Mouse (Mus musculus) frontal cortex, postnatal 14 days (tissue): Measurements from ENCODE around the gene Dysf.
A peak's percentile ranks its signal among the peaks of the same experiment; 100 is the strongest.

ENCODE experiments used
- DNase-seq, 2 experiments: peaks; one replicate each; pipeline ENCODE4 v3.0.0; 2022; ENCODE audit warnings: low spot score in 2 of 2

Gene Dysf

GRCm38 (mm10) chr6:84051032-84051431 lies 42.6 kb downstream of the Dysf start:
- DNase-seq, result no peak

DNA sequence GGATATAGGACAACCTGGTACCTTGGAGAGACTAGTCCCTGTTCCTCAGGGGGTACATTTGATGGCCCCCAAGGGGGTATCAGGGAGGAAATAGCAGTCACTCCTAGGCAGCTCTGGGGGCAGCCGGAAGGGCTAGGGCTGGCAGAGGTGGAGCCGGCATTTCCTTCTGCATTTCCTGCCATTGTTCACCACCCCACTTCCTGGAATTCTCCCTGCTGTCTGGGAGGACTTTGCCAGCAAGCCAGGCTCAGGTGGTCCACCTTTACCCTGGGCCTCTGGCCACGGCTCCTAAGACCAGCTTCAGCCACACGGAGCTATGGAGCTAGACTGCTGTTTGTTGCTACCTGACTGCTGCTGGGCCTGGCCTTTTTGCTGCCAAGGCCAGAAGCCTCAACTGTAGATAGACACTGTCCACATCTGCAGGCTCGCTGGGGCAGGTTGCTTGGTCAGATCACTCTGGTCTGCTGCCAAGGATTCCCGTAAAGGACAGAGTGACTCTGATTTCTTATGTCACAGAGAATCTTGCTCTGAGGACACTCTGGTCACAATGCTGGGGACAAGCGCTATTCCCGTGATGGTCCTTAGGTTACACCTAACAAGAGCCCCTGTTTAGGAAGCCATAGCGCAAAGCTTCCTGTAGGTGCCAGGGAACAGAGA lies 45.6 kb downstream of the Dysf start:
- DNase-seq, result no peak

- DNase-seq, result no peak
Observed at GRCm38 (mm10) chr6:84055619-84056018, 47.2 kb downstream of the Dysf start.

GRCm38 (mm10) chr6:84057216-84057615 lies 48.8 kb downstream of the Dysf start:
- no peak for DNase-seq

- no peak for DNase-seq
Observed at GRCm38 (mm10) chr6:84058671-84059141, 50.3 kb downstream of the Dysf start.

GRCm38 (mm10) chr6:84059771-84060414 lies 51.5 kb downstream of the Dysf start:
- DNase-seq, result no peak

- peak in 1 of 2 experiments; percentile 55 for DNase-seq
Observed at GRCm38 (mm10) chr6:84061328-84061727, 52.9 kb downstream of the Dysf start.

DNA sequence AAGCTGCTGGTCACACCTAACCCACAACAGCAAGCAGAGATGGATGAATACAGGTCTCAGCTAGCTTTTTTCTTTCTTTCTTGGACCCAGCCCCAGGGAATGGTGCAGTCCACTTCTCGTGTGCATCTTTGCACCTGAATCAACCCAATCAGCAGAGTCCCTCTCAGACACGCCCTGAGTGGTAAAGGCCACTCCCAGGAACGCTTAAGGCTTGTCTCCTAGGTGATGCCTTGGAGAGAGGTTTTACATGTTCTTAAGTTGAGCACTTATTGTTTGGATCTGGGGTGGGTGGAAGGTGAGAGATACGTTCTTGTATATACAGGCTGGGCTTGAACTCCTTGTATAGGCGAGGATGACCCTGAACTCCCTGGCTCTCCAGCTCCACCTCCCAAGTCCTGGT lies 54.2 kb downstream of the Dysf start:
- no peak for DNase-seq

DNA sequence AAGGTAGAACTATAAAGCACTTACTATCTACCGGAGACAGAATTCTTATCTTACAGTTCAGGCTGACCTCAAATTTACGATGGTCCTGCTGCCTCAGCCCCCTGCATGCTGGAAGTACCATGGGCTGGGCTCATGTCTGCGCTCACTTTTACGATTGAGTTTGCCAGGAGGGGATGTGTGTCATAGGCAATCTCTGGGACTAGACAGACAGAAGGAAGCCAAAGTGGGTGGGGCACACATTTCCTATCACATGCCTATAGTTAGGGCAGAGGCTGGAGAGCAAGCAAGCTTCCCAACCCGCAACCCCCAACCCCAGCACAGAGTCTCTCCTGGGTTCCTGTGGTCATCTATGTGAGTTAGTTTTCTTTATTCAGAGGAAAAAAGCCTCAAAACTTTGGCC lies 59.8 kb downstream of the Dysf start:
- no peak for DNase-seq

DNA sequence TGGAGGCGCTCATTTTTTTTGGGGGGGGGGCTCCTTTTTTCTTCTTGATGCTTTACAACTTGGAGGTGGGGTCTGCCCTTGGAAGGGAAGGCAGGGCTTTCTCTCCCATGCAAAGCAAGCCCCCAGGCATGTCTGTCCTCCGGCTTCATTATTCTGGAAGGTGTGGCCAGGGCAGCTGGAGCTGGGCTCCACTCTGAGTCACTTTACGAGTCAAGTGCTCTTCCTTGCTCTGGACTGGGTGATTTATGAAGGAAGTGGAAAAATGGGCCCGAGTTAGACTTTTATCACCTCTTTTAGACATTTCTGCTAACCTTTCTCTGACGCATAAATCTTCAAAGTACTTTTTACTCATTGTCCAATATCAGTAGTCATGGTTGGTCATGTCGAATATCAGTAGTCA lies 61.9 kb downstream of the Dysf start:
- DNase-seq, result no peak

DNA sequence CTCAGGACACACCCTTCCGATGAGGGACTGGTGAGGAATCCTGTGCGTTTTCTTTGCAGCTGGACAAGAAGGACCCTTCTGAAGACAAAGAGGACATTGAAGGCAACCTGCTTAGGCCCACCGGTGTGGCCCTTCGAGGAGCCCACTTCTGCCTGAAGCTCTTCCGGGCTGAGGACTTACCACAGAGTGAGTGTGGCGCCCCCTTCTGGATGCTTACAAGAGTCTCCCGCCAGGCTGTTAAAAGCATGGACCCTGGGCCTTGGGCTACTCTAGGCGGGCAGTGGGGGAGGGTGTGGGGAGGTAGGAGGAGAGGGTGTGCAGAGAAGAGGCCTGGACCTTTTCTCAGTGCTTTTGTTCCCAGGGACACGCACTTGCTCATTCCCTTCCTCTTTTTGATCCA lies 64.2 kb downstream of the Dysf start:
- DNase-seq, result no peak

DNA sequence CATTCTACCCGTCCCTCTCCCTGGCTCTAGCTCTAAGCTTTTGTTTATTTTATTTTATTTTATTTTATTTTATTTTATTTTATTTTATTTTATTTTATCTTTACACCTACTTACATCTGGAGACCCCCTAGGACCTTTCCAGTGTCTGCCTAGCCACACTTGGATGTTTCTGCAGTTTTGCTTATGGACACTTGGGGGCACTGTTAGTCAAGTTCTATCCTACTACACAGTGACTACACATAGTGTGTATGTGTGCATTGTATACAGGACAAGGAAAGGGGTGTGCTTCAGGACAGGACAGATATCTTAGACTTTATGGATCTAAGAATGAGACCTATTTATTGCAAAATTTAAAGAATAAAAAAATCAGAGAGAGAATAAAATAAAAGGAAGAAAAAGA lies 69.8 kb downstream of the Dysf start:
- DNase-seq, result no peak

- no peak for DNase-seq
Observed at GRCm38 (mm10) chr6:84080631-84081030, 72.2 kb downstream of the Dysf start.

GRCm38 (mm10) chr6:84084757-84085156 lies 76.4 kb downstream of the Dysf start:
- DNase-seq, result no peak

GRCm38 (mm10) chr6:84093473-84093872 lies 85.1 kb downstream of the Dysf start:
- no peak for DNase-seq

- no peak for DNase-seq
Observed at GRCm38 (mm10) chr6:84094536-84094935, 86.1 kb downstream of the Dysf start.

DNA sequence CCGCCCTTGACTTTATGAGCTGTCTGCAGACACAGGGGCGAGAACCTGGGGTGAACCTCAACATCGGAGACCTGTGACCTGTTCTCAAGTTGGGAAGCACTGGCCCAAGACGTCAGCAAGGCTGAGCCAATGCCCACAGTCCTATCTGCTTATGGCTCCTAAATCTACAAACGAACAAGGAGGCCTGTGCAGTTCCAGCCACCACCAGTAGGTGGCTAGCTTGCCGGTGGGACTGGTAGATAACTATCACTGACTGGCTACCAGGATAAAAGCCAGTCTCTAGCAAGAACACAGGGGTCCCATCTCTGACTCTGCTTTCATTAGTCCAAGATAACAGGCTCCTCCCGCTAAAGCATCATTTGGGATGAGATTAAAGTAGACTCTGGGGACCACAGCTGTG lies 86.6 kb downstream of the Dysf start:
- DNase-seq, result peak; percentile 50 to 76

DNA sequence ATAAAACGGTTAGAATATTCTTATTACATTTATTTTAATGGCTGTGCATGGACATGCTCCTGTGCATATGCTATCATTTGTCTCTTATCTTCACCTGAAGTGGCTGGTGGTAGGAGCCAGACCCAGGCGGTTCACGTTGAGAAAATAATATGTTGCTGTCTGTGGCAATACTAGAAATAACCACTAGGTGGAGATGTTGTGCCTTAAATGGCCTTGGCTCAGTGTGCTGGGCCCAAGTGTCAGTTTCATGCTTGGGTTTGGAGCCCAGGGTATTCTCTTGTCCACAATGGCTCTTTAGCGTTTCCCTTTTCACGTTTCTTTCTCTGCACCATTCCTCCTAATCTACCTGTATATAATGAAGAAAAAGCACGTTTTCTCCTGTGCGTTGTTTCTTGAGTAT lies 87.5 kb downstream of the Dysf start:
- peak in 1 of 2 experiments; percentile 26 for DNase-seq

- DNase-seq, result no peak
Observed at GRCm38 (mm10) chr6:84102002-84102401, 93.6 kb downstream of the Dysf start.

DNA sequence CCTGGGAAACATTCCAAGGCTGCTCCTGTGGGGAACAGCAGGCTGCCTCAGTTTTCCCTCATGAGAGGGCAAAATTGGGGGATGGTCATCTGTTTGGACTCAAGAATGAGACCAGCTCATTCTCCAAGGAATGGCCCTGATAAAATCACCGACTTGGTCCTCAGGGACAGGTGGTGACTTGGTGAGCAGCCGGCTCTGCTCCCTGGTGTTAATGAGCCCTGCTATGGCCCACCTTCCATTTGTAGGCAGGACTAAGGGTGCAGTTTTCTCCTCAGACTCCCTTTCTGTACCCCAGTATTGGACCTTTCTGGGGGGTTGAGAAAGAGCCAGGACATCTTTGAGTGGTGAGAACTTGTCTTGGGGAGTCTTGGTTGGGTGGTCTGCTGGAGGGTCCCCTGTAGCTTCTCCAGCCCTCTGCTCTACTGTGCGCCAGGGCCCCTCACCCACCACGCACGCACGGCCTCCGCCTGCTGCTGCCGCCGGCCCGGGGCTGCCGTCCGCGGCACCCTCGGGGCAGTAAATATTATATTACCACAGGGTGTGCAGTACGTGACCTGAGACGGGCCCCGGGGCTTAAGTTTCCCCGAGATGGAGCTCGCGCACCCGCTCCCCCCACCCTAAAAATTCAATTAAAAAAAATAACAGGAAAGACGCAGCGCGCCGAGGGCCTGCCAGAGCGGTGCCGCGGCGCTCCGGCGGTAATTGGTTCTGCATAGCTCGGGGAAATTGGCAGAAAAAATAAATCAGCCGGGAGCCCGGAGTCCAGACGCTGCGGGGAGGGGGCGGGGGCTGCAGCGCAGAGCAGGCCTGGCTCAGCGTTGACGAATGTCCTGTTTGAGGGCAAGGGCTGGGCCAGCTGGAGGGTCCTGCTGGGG lies 97.0 kb downstream of the Dysf start:
- no peak for DNase-seq

DNA sequence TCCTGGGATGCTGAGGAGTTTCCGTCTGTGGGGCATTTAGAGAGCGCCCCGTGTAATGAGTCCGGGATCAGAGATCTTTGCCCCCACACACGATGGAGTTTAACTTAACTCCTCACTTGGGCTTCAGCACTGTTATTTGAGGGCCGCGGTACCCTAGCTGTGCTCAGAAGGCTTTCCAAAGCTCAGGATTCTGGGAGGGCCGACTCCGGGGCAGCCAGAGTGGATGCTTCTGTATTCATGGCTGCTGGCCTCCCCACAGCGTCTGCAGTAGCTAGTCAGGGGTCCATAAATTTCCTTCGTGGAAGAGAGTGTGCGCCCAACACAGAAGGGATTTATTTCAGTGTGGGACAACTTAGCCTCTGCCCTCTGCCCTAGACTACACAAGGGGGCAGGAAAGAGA lies 97.7 kb downstream of the Dysf start:
- DNase-seq, result no peak

GRCm38 (mm10) chr6:84110377-84110776 lies 102.0 kb downstream of the Dysf start:
- DNase-seq, result no peak

GRCm38 (mm10) chr6:84111106-84111505 lies 102.7 kb downstream of the Dysf start:
- no peak for DNase-seq
